Mouse (Mus musculus) MEL (cell line): ENCODE data around the gene Ptger3. TPM values are rescaled to one million over a fixed set of nuclear protein-coding genes. Genes with fewer than 3 reads are reported as not detected.

Experiments used
- DNase-seq: peaks from one replicate; pipeline ENCODE4 v3.0.0; 2011; ENCODE audit warnings: low read depth, low spot score
- H3K27ac ChIP-seq: 2 replicates; pipeline ENCODE4 v1.5.1; 2012; ENCODE audit warnings: low read depth, mild to moderate bottlenecking, control low read depth, low read length, moderate library complexity; ENCODE audit not compliant: control insufficient read depth
- H3K27me3 ChIP-seq, 2 experiments: fragments of 150-350 bp in 1 of 2; sonication (generic) in 1 of 2; 2 replicates each; pipeline ENCODE4 v1.6.1; 2012; ENCODE audit warnings: low read length in 2 of 2, mild to moderate bottlenecking in 2 of 2, improper control_type of control experiment in 1 of 2, moderate library complexity in 1 of 2; ENCODE audit not compliant: insufficient read depth in 2 of 2, control insufficient read depth in 1 of 2
- H3K36me3 ChIP-seq, 2 experiments: 2 replicates each; pipeline ENCODE4 v1.6.1; 2012 to 2014; ENCODE audit warnings: low read length in 2 of 2, improper control_type of control experiment in 1 of 2, inconsistent platforms in 1 of 2, mild to moderate bottlenecking in 1 of 2; ENCODE audit not compliant: insufficient read depth in 2 of 2, control insufficient read depth in 1 of 2
- H3K4me1 ChIP-seq, 2 experiments: fragments of 150-350 bp in 1 of 2; sonication (generic) in 1 of 2; 2 replicates each; pipeline ENCODE4 v1.6.1; 2012; ENCODE audit warnings: low read length in 2 of 2, improper control_type of control experiment in 1 of 2, mild to moderate bottlenecking in 1 of 2; ENCODE audit not compliant: insufficient read depth in 2 of 2, control insufficient read depth in 1 of 2
- H3K4me3 ChIP-seq, 2 experiments: fragments of 150-350 bp in 1 of 2; sonication (generic) in 1 of 2; 2 replicates each; pipeline ENCODE4 v1.5.1; 2012; ENCODE audit warnings: low read depth in 2 of 2, low read length in 2 of 2, mild to moderate bottlenecking in 2 of 2, moderate library complexity in 2 of 2, control low read depth in 1 of 2, improper control_type of control experiment in 1 of 2; ENCODE audit not compliant: control insufficient read depth in 1 of 2, insufficient read depth in 1 of 2
- H3K79me2 ChIP-seq: 2 replicates; pipeline ENCODE4 v1.6.1; 2012; ENCODE audit warnings: mild to moderate bottlenecking, low read length, moderate library complexity; ENCODE audit not compliant: control insufficient read depth, poor library complexity, insufficient read depth
- H3K9ac ChIP-seq: 2 replicates; pipeline ENCODE4 v1.6.1; 2012; ENCODE audit warnings: low read depth, mild to moderate bottlenecking, control low read depth, low read length, moderate library complexity; ENCODE audit not compliant: control insufficient read depth, poor library complexity, severe bottlenecking
- H3K9me3 ChIP-seq: fragments of 150-350 bp; sonication (generic); replicated peaks from 2 replicates; pipeline ENCODE4 v1.6.1; 2012; ENCODE audit warnings: mild to moderate bottlenecking, low read length, improper control_type of control experiment, moderate library complexity; ENCODE audit not compliant: insufficient read depth
- CHD2 ChIP-seq: IDR thresholded peaks from 2 replicates; pipeline ENCODE4 v1.6.1; 2011; ENCODE audit warnings: low read length, improper control_type of control experiment
- CTCF ChIP-seq, 3 experiments: IDR thresholded peaks in 2 of 3; conservative IDR thresholded peaks in 1 of 3; 2 replicates each; pipeline ENCODE4 v1.5.1; 2011 to 2012; ENCODE audit warnings: low read length in 3 of 3, low read depth in 2 of 3, mild to moderate bottlenecking in 2 of 3, improper control_type of control experiment in 1 of 3, inconsistent platforms in 1 of 3, mixed read lengths in 1 of 3, moderate library complexity in 1 of 3; ENCODE audit not compliant: control insufficient read depth in 1 of 3, insufficient read depth in 1 of 3, poor library complexity in 1 of 3, severe bottlenecking in 1 of 3
- ELF1 ChIP-seq: IDR thresholded peaks from 2 replicates; pipeline ENCODE4 v1.6.1; 2014; ENCODE audit warnings: low read depth, mild to moderate bottlenecking, inconsistent platforms, low read length, improper control_type of control experiment, moderate library complexity
- ETS1 ChIP-seq: IDR thresholded peaks from 2 replicates; pipeline ENCODE4 v1.6.1; 2012; ENCODE audit warnings: low read depth, mild to moderate bottlenecking, inconsistent platforms, low read length, improper control_type of control experiment, moderate library complexity
- GABPA ChIP-seq: IDR thresholded peaks from 2 replicates; pipeline ENCODE4 v1.6.1; 2012; ENCODE audit warnings: low read depth, mild to moderate bottlenecking, inconsistent platforms, low read length, improper control_type of control experiment, moderate library complexity
- JUND ChIP-seq: IDR thresholded peaks from 2 replicates; pipeline ENCODE4 v1.6.1; 2011; ENCODE audit warnings: low read depth, mild to moderate bottlenecking, improper control_type of control experiment, low read length
- MAFK ChIP-seq: IDR thresholded peaks from 2 replicates; pipeline ENCODE4 v1.6.1; 2011; ENCODE audit warnings: low read depth, mild to moderate bottlenecking, low read length, improper control_type of control experiment, borderline replicate concordance
- MAZ ChIP-seq: IDR thresholded peaks from 2 replicates; pipeline ENCODE4 v1.6.1; 2012; ENCODE audit warnings: low read depth, mild to moderate bottlenecking, inconsistent platforms, low read length, improper control_type of control experiment
- NELFE ChIP-seq: IDR thresholded peaks from 2 replicates; pipeline ENCODE4 v1.6.1; 2011; ENCODE audit warnings: low read depth, low read length, improper control_type of control experiment
- POLR2A ChIP-seq, 2 experiments: IDR thresholded peaks; 2 replicates each; pipeline ENCODE4 v1.6.1; 2011 to 2012; ENCODE audit warnings: low read length in 2 of 2, mild to moderate bottlenecking in 2 of 2, control low read depth in 1 of 2, improper control_type of control experiment in 1 of 2, low read depth in 1 of 2, moderate library complexity in 1 of 2; ENCODE audit not compliant: control insufficient read depth in 1 of 2, insufficient read depth in 1 of 2, poor library complexity in 1 of 2
- RAD21 ChIP-seq: IDR thresholded peaks from 2 replicates; pipeline ENCODE4 v1.6.1; 2011; ENCODE audit warnings: mild to moderate bottlenecking, low read depth, low read length, improper control_type of control experiment
- SIN3A ChIP-seq: IDR thresholded peaks from 2 replicates; pipeline ENCODE4 v1.6.1; 2012; ENCODE audit warnings: low read length, improper control_type of control experiment, inconsistent platforms
- SMC3 ChIP-seq: IDR thresholded peaks from 2 replicates; pipeline ENCODE4 v1.6.1; 2011; ENCODE audit warnings: low read depth, low read length, improper control_type of control experiment
- UBTF ChIP-seq: IDR thresholded peaks from 2 replicates; pipeline ENCODE4 v1.6.1; 2012; ENCODE audit warnings: low read depth, mild to moderate bottlenecking, inconsistent platforms, low read length, improper control_type of control experiment, moderate library complexity, borderline replicate concordance; ENCODE audit not compliant: insufficient read depth
- ZC3H11A ChIP-seq: IDR thresholded peaks from 2 replicates; pipeline ENCODE4 v1.6.1; 2012; ENCODE audit warnings: low read depth, mild to moderate bottlenecking, inconsistent platforms, low read length, improper control_type of control experiment
- ZMIZ1 ChIP-seq: IDR thresholded peaks from 2 replicates; pipeline ENCODE4 v1.6.1; 2012; ENCODE audit warnings: low read depth, mild to moderate bottlenecking, inconsistent platforms, low read length, improper control_type of control experiment, moderate library complexity
- ZNF384 ChIP-seq: IDR thresholded peaks from 2 replicates; pipeline ENCODE4 v1.6.1; 2012; ENCODE audit warnings: low read depth, mild to moderate bottlenecking, inconsistent platforms, low read length, improper control_type of control experiment
- polyA plus RNA-seq, 2 experiments: library from polyadenylated mRNA; stranded (reverse) in 1 of 2; unstranded in 1 of 2; fragments of >175 nt in 1 of 2; fragments of >200 nt in 1 of 2; gene quantifications; 2 replicates each; pipeline versions ENCODE4 v1.2.1 to v1.2.4; 2012; ENCODE audit warnings: low replicate concordance in 2 of 2, low read depth in 1 of 2; ENCODE audit not compliant: insufficient read length in 2 of 2, insufficient read depth in 1 of 2, missing spikeins in 1 of 2
- total RNA-seq: library from RNA; depleted of rRNA; stranded (reverse); fragments of 300-350 nt; gene quantifications from 2 replicates; pipeline ENCODE4 v1.2.3, GENCODE M21; 2012

The Ptger3 gene
- total and polyA plus RNA-seq, 3 experiments: 6.8 to 7.0 TPM; not detected in 1

DNA sequence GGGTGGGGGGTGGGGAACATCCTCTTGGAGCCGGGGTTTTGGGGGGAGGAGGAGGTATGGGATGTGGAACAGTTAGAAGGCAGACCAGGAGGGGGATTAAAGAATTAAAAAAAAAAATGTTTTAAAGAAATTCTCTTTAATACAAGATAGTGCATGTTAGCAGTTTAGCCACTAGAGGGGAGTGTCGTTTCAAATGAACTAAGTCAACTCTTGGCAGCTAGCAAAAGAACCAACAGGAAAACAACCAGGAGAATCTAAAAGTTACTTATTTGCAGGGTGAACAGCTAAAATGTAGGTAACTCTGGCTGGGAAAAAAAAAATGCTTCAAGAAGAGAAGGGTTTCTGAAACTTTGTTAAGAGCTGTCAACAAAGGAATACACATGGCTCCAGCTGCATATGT lies 1.5 kb upstream of the Ptger3 start:
- Histone ChIP-seq H3K27me3 (peaks cover 2 to 8% of the 10 kb centered on the region in 2 experiments; a peak in 3 of 4 replicates), H3K9ac (no peak overlapping the region), H3K9me3 (no peaks in the 10 kb centered on the region), H3K36me3 (no peaks in the 10 kb centered on the region), H3K4me3 (no peak overlapping the region), H3K27ac (no peak overlapping the region), H3K4me1 (peaks cover 0 to 2% of the 10 kb centered on the region in 2 experiments; a peak in 1 of 4 replicates), H3K79me2 (no peaks in the 10 kb centered on the region)
- DNase-seq: peak; percentile 83
- peak; percentile 14 to 80 (median 46); a peak in 4 of 6 replicates for TF ChIP-seq CTCF (IDR thresholded peaks at IDR 0.05 in 2 of 3, conservative IDR thresholded peaks at IDR 0.05 in 1 of 3; ENCODE audit: control insufficient read depth in 1 of 3, insufficient read depth in 1 of 3, low read depth in 2 of 3, low read length in 3 of 3, poor library complexity in 1 of 3, severe bottlenecking in 1 of 3)
- TF ChIP-seq SMC3: peak; percentile 92
- TF ChIP-seq ZC3H11A: peak; percentile 96
- TF ChIP-seq ELF1: no peak
- peak; percentile 92 for TF ChIP-seq RAD21
- TF ChIP-seq ZNF384: peak; percentile 86
- no peak for TF ChIP-seq UBTF
- TF ChIP-seq CHD2: no peak
- TF ChIP-seq MAFK: no peak

DNA sequence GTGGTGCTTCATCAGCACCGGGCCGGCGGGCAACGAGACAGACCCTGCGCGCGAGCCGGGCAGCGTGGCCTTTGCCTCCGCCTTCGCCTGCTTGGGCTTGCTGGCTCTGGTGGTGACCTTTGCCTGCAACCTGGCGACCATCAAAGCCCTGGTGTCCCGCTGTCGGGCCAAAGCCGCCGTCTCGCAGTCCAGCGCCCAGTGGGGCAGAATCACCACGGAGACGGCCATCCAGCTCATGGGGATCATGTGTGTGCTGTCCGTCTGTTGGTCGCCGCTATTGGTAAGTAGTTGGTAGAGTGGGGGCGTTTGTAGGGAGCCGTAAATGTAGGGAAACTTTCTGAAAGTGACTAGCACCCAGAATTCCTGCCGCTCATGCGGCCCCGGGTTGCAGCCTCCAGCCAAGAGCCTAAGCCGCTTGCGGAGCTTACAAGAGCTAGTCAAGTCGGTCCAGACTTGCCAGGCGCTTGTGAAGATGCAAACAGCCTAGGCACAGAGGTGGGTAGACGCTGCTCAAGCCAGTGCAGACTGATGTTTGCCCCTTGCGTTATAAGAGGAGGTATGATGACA lies 957 bp downstream of the Ptger3 start:
- Histone ChIP-seq H3K9ac (peak overlapping the region; percentile 44), H3K27ac (no peak overlapping the region), H3K9me3 (no peaks in the 10 kb centered on the region), H3K36me3 (no peaks in the 10 kb centered on the region), H3K27me3 (peaks cover 2 to 8% of the 10 kb centered on the region in 2 experiments; a peak in 3 of 4 replicates), H3K4me1 (peaks cover 0 to 2% of the 10 kb centered on the region in 2 experiments; a peak in 2 of 4 replicates), H3K79me2 (no peaks in the 10 kb centered on the region), H3K4me3 (peak overlapping the region; percentile 44 to 53)
- TF ChIP-seq SIN3A: 0 out of 2 replicates have a peak, but pooled peaks have one; percentile 15
- TF ChIP-seq ZMIZ1: no peak
- TF ChIP-seq NELFE: no peak
- TF ChIP-seq ETS1: no peak
- TF ChIP-seq POLR2A (IDR thresholded peaks at IDR 0.05; ENCODE audit: control insufficient read depth in 1 of 2, insufficient read depth in 1 of 2, low read depth in 1 of 2, low read length in 2 of 2, poor library complexity in 1 of 2): no peak
- TF ChIP-seq MAZ: no peak
- TF ChIP-seq GABPA: no peak
- TF ChIP-seq JUND: no peak
- peak; percentile 40 for DNase-seq
